Mouse (Mus musculus): ENCODE results near the gene Ap5z1. TPM values are rescaled to one million over a fixed set of nuclear protein-coding genes. Genes with fewer than 3 reads are reported as not detected.

Ap5z1 gene
- polyA plus RNA-seq (2014; fragmentation: Illumina TruSeq; extraction: RNeasy Lipid Tissue Mini Kit (QIAGEN cat#74804); ENCODE audit: insufficient read depth, low read depth, low replicate concordance) = 6.1 TPM

GRCm38 (mm10) chr5:142463461-142464454 is at the start of gene Ap5z1:
TSS of gene Ap5z1 (plus strand) at chr5:142463944.

Other genes with a start within 250 kb of the Ap5z1 start
- 5.9 TPM for gene Foxk1, start 62.4 kb upstream of the Ap5z1 start, polyA plus RNA-seq (2014; fragmentation: Illumina TruSeq; extraction: RNeasy Lipid Tissue Mini Kit (QIAGEN cat#74804); ENCODE audit: insufficient read depth, low read depth, low replicate concordance)
- 0.06 TPM for gene Papolb, start 66.1 kb downstream of the Ap5z1 start, polyA plus RNA-seq (2014; fragmentation: Illumina TruSeq; extraction: RNeasy Lipid Tissue Mini Kit (QIAGEN cat#74804); ENCODE audit: insufficient read depth, low read depth, low replicate concordance)
- gene Radil, start 87.2 kb downstream of the Ap5z1 start, polyA plus RNA-seq (2014; fragmentation: Illumina TruSeq; extraction: RNeasy Lipid Tissue Mini Kit (QIAGEN cat#74804); ENCODE audit: insufficient read depth, low read depth, low replicate concordance) = 7.1 TPM
- not detected for gene Mmd2, start 144.9 kb downstream of the Ap5z1 start, polyA plus RNA-seq (2014; fragmentation: Illumina TruSeq; extraction: RNeasy Lipid Tissue Mini Kit (QIAGEN cat#74804); ENCODE audit: insufficient read depth, low read depth, low replicate concordance)
- 16.8 TPM for gene Wipi2, start 163.8 kb downstream of the Ap5z1 start, polyA plus RNA-seq (2014; fragmentation: Illumina TruSeq; extraction: RNeasy Lipid Tissue Mini Kit (QIAGEN cat#74804); ENCODE audit: insufficient read depth, low read depth, low replicate concordance)
- 0.65 TPM for gene Slc29a4, start 228.6 kb downstream of the Ap5z1 start, polyA plus RNA-seq (2014; fragmentation: Illumina TruSeq; extraction: RNeasy Lipid Tissue Mini Kit (QIAGEN cat#74804); ENCODE audit: insufficient read depth, low read depth, low replicate concordance)

Data from lung, adult 10 weeks (tissue).